Mouse (Mus musculus) C2C12 (cell line): Measurements from ENCODE around the gene AI837181. TPM values are rescaled to one million over a fixed set of nuclear protein-coding genes. Genes with fewer than 3 reads are reported as not detected.
"Not testable (repeated sequence)": the region's sequence is repeated elsewhere in the genome, so short reads cannot be mapped to it uniquely, and the experiment has no call there.

ENCODE experiments used
- H3K27me3 ChIP-seq: one replicate; pipeline ENCODE4 v1.6.1; 2011; ENCODE audit not compliant: control insufficient read depth, insufficient read depth, insufficient read length
- H3K36me3 ChIP-seq: one replicate; pipeline ENCODE4 v1.6.1; 2011; ENCODE audit not compliant: control insufficient read depth, insufficient read depth
- H3K4me3 ChIP-seq: one replicate; pipeline ENCODE4 v1.5.1; 2011; ENCODE audit warnings: mild to moderate bottlenecking, control low read depth; ENCODE audit not compliant: poor library complexity, insufficient read depth, severe bottlenecking
- H3K79me2 ChIP-seq: one replicate; pipeline ENCODE4 v1.6.1; 2011; ENCODE audit not compliant: control insufficient read depth, insufficient read depth
- H3K79me3 ChIP-seq: one replicate; pipeline ENCODE4 v1.6.1; 2011; ENCODE audit warnings: low read depth, control low read depth
- H3ac ChIP-seq: one replicate; pipeline ENCODE3; 2011; ENCODE audit warnings: low read depth; ENCODE audit not compliant: control insufficient read depth, insufficient read length
- CEBPB ChIP-seq: IDR thresholded peaks from one replicate; pipeline ENCODE4 v1.6.1; 2011; ENCODE audit warnings: low read depth, mild to moderate bottlenecking, control low read depth, moderate library complexity
- CTCF ChIP-seq: IDR thresholded peaks from one replicate; pipeline ENCODE4 v1.5.1; 2011; ENCODE audit not compliant: control insufficient read depth, insufficient read depth, insufficient read length
- FOSL1 ChIP-seq: IDR thresholded peaks from one replicate; pipeline ENCODE4 v1.8.0; 2011; ENCODE audit warnings: mild to moderate bottlenecking, low read length; ENCODE audit not compliant: poor library complexity, insufficient read depth, severe bottlenecking
- MAX ChIP-seq: IDR thresholded peaks from one replicate; pipeline ENCODE4 v1.6.1; 2011; ENCODE audit warnings: mild to moderate bottlenecking, control low read depth
- MYOD1 ChIP-seq: IDR thresholded peaks from one replicate; pipeline ENCODE4 v1.6.1; 2011; ENCODE audit warnings: low read depth; ENCODE audit not compliant: control insufficient read depth, insufficient read length
- MYOG ChIP-seq: IDR thresholded peaks from one replicate; pipeline ENCODE4 v1.6.1; 2011; ENCODE audit not compliant: control insufficient read depth, insufficient read length; ENCODE audit errors: extremely low read depth
- USF1 ChIP-seq: IDR thresholded peaks from one replicate; pipeline ENCODE4 v1.6.1; 2011; ENCODE audit warnings: low read depth, mild to moderate bottlenecking, control low read depth, moderate library complexity
- polyA plus RNA-seq: library from polyadenylated mRNA; unstranded; fragments of >200 nt; fragmentation: generic; extraction: Trizol; gene quantifications from one replicate; pipeline ENCODE4 v1.2.1, GENCODE M21; 2012; ENCODE audit warnings: missing spikeins

The AI837181 gene
- polyA plus RNA-seq, 1 experiment, result 90.3 TPM

DNA sequence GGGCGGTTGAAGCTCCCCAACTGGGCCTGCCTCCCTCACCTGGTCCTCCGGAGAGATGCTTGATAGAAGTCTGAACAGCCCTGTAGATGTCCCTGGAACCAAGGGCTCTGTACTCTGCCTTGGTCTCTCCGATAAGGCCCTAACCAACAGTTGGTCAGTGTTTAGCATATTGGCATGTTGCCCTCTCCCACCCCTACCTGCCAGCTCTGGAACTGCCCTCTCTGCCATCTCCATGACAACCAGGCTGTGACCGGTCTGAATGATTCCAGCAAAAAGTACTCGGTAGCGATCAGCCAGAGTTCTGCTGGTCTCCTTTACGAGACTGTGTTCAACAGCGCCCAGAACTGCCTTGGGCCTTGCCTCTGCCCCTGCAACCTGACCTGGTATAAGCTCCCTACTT, 22.7 kb upstream of the AI837181 start, which contains the start of gene Tsga10ip:
Gene Tsga10ip (minus strand): TSS at position 234 of the 400 bp plus-strand sequence.
- no peaks in the 10 kb centered on the region for H3K79me3 ChIP-seq
- no peak for TF ChIP-seq MYOG
- TF ChIP-seq FOSL1, result no peak
- no peak for TF ChIP-seq CTCF
- TF ChIP-seq MAX, result no peak
- TF ChIP-seq USF1, result no peak
- TF ChIP-seq MYOD1, result no peak
- TF ChIP-seq CEBPB, result no peak
- no peaks in the 10 kb centered on the region for H3K36me3 ChIP-seq
- no peaks in the 10 kb centered on the region for H3K27me3 ChIP-seq
- no peak within 1 kb of the TSS for H3ac ChIP-seq
- no peak within 1 kb of the TSS for H3K4me3 ChIP-seq
- H3K79me2 ChIP-seq, result no peaks in the 10 kb centered on the region

- no peaks in the 10 kb centered on the region for H3K36me3 ChIP-seq
- TF ChIP-seq MYOD1 (no peak), CEBPB (no peak), MYOG (no peak), MAX (no peak), FOSL1 (no peak), USF1 (no peak), CTCF (no peak)
- no peaks in the 10 kb centered on the region for H3K27me3 ChIP-seq
- H3K79me2 ChIP-seq, result no peaks in the 10 kb centered on the region
- no peak overlapping the region for H3ac ChIP-seq
- no peaks in the 10 kb centered on the region for H3K79me3 ChIP-seq
- H3K4me3 ChIP-seq, result no peak overlapping the region
These were observed 19.0 kb upstream of the AI837181 start for GRCm38 (mm10) chr19:5405924-5406323.

GRCm38 (mm10) chr19:5406531-5407126, 18.3 kb upstream of the AI837181 start:
- not testable (repeated sequence) for H3K79me2 ChIP-seq, H3K27me3 ChIP-seq, H3K79me3 ChIP-seq, H3ac ChIP-seq, H3K36me3 ChIP-seq, H3K4me3 ChIP-seq

GRCm38 (mm10) chr19:5407133-5407532, 17.8 kb upstream of the AI837181 start:
- TF ChIP-seq MAX (no peak), CTCF (peak; percentile 31)
- H3ac ChIP-seq, result no peak overlapping the region
- H3K36me3 ChIP-seq, result no peaks in the 10 kb centered on the region
- no peaks in the 10 kb centered on the region for H3K79me2 ChIP-seq
- no peak overlapping the region for H3K4me3 ChIP-seq
- no peaks in the 10 kb centered on the region for H3K79me3 ChIP-seq
- no peaks in the 10 kb centered on the region for H3K27me3 ChIP-seq

DNA sequence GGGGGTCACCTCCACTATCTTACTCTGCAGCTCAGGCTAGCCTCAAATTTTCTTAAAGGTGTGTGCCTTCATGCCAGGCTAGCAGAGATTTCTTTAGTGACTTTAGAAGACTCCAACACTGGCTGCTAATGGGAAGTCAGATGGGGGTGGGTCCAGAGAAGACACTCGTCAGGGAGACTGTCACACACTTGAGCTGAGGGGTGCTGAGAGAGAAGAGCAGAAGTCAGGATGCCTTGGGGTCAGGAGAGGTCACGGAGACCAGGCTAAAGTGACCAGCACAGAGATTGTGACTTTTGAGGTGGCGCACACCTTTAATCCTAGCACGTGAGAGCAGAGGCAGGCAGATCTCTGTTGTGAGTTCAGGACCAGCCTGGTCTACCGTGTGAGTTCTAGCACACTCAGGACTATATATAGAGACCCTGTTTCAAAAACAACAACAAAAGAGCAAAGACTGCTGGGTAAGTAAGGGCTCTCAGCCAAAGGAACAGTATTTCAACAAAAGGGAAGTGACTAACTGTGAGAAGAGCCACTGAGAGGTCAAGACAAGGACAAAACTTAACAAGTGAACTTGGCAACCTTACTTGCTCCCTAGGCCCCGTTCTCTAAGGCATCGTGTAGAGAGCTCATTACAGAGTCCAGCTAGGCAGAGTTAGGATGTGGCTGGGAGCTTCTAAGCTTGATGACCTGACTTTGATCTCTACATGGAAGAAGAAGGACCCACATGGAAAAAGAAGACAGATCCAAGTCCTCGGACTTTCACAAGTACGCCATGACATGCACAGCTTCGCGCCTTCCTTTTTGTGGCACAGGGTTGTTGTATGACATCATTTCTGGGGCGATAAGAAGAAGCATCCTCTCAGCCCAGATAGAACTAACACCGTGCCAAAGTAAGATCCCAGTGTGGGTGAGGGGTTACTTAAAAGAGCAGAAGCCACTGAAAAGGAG, 16.6 kb upstream of the AI837181 start:
- Histone ChIP-seq H3K36me3 (no peaks in the 10 kb centered on the region), H3K27me3 (no peaks in the 10 kb centered on the region), H3ac (no peak overlapping the region), H3K4me3 (no peak overlapping the region), H3K79me2 (no peaks in the 10 kb centered on the region), H3K79me3 (no peaks in the 10 kb centered on the region)
- no peak for TF ChIP-seq FOSL1
- TF ChIP-seq CTCF, result no peak
- TF ChIP-seq CEBPB, result no peak
- no peak for TF ChIP-seq USF1
- TF ChIP-seq MAX, result no peak
- no peak for TF ChIP-seq MYOD1
- TF ChIP-seq MYOG, result no peak

DNA sequence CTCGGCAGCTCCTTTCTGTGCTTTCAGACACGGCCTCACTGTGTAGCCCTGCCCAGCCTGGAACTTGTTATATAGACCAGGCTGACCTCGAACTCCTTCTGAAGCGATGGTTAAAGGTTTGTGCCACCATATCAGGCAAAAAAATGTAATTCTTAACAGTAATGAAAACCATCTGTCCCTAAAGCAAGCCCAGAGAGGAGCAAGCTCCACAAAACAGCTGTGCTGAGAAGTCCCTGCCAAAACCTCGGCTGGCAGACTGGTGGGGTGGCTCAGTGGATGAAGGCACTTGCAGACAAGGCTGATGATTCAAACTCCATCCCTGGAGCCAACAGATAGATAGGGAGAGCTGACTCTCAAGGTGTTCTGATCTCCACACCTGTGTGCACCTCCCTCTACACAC, 15.9 kb upstream of the AI837181 start:
- H3K36me3 ChIP-seq, result no peaks in the 10 kb centered on the region
- no peak for TF ChIP-seq FOSL1
- no peak for TF ChIP-seq MYOD1
- no peak for TF ChIP-seq MYOG
- no peak for TF ChIP-seq USF1
- TF ChIP-seq CTCF, result no peak
- TF ChIP-seq CEBPB, result no peak
- no peak for TF ChIP-seq MAX
- H3K79me2 ChIP-seq, result no peaks in the 10 kb centered on the region

More for the DNA sequence above, 15.9 kb upstream of the AI837181 start:
- no peaks in the 10 kb centered on the region for H3K79me3 ChIP-seq
- no peak overlapping the region for H3ac ChIP-seq
- H3K27me3 ChIP-seq, result no peaks in the 10 kb centered on the region
- no peak overlapping the region for H3K4me3 ChIP-seq
